Mouse (Mus musculus) myocyte (in vitro differentiated cells): ENCODE measurements around the gene Arid1b. TPM values are rescaled to one million over a fixed set of nuclear protein-coding genes. Genes with fewer than 3 reads are reported as not detected.

ENCODE experiments used
- H3K27me3 ChIP-seq: one replicate; pipeline ENCODE4 v1.6.1; 2011; ENCODE audit not compliant: control insufficient read depth, insufficient read depth, insufficient read length
- H3K36me3 ChIP-seq: one replicate; pipeline ENCODE4 v1.6.1; 2011; ENCODE audit not compliant: control insufficient read depth, insufficient read depth
- H3K4me2 ChIP-seq: one replicate; pipeline ENCODE4 v1.6.1; 2011; ENCODE audit warnings: low read depth, control low read depth
- H3K4me3 ChIP-seq: one replicate; pipeline ENCODE4 v1.5.1; 2011; ENCODE audit warnings: mild to moderate bottlenecking, control low read depth, moderate library complexity
- H3K79me2 ChIP-seq: one replicate; pipeline ENCODE4 v1.6.1; 2011; ENCODE audit not compliant: control insufficient read depth, insufficient read depth
- H3ac ChIP-seq: one replicate; pipeline ENCODE4 v1.6.1; 2011; ENCODE audit not compliant: control insufficient read depth, insufficient read length
- CEBPB ChIP-seq: IDR thresholded peaks from 2 replicates; pipeline ENCODE4 v1.6.1; 2011; ENCODE audit warnings: mild to moderate bottlenecking, moderate library complexity; ENCODE audit not compliant: poor library complexity, insufficient read depth, severe bottlenecking
- E2F4 ChIP-seq: IDR thresholded peaks from one replicate; pipeline ENCODE4 v1.6.1; 2011; ENCODE audit warnings: mild to moderate bottlenecking, control low read depth, moderate library complexity; ENCODE audit not compliant: insufficient read depth
- MAX ChIP-seq: IDR thresholded peaks from one replicate; pipeline ENCODE4 v1.6.1; 2011; ENCODE audit warnings: low read depth, mild to moderate bottlenecking, control low read depth
- MYOD1 ChIP-seq, 3 experiments: IDR thresholded peaks; one replicate each; pipeline ENCODE4 v1.6.1; 2011; ENCODE audit warnings: control low read depth in 2 of 3, low read depth in 2 of 3, mild to moderate bottlenecking in 2 of 3, moderate library complexity in 1 of 3; ENCODE audit not compliant: insufficient read length in 2 of 3, control insufficient read depth in 1 of 3
- MYOG ChIP-seq, 3 experiments: IDR thresholded peaks; one replicate each; pipeline ENCODE4 v1.6.1; 2011; ENCODE audit warnings: control low read depth in 2 of 3, low read depth in 2 of 3, mild to moderate bottlenecking in 2 of 3; ENCODE audit not compliant: insufficient read length in 2 of 3, control insufficient read depth in 1 of 3, insufficient read depth in 1 of 3
- POLR2A ChIP-seq: IDR thresholded peaks from one replicate; pipeline ENCODE4 v1.6.1; 2011; ENCODE audit warnings: low read depth, mild to moderate bottlenecking, control low read depth, moderate library complexity; ENCODE audit not compliant: insufficient read length
- POLR2AphosphoS2 ChIP-seq: IDR thresholded peaks from one replicate; pipeline ENCODE4 v1.6.1; 2011; ENCODE audit warnings: low read depth, control low read depth; ENCODE audit not compliant: insufficient read length
- REST ChIP-seq: IDR thresholded peaks from one replicate; pipeline ENCODE4 v1.6.1; 2011; ENCODE audit warnings: mild to moderate bottlenecking, control low read depth, moderate library complexity; ENCODE audit not compliant: insufficient read depth, insufficient read length
- SRF ChIP-seq: IDR thresholded peaks from one replicate; pipeline ENCODE4 v1.6.1; 2011; ENCODE audit warnings: low read depth; ENCODE audit not compliant: control insufficient read depth, insufficient read length
- TCF12 ChIP-seq: IDR thresholded peaks from one replicate; pipeline ENCODE4 v1.6.1; 2011; ENCODE audit warnings: mild to moderate bottlenecking, control low read depth; ENCODE audit not compliant: poor library complexity, insufficient read depth, severe bottlenecking
- TCF3 ChIP-seq: IDR thresholded peaks from one replicate; pipeline ENCODE4 v1.6.1; 2011; ENCODE audit warnings: low read depth, control low read depth; ENCODE audit not compliant: insufficient read length
- USF1 ChIP-seq: IDR thresholded peaks from one replicate; pipeline ENCODE4 v1.6.1; 2011; ENCODE audit warnings: low read depth, mild to moderate bottlenecking, control low read depth, moderate library complexity
- polyA plus RNA-seq: library from polyadenylated mRNA; unstranded; fragments of >200 nt; fragmentation: generic; extraction: Trizol; gene quantifications from one replicate; pipeline ENCODE4 v1.2.1, GENCODE M21; 2012; ENCODE audit warnings: missing spikeins

The Arid1b gene
- polyA plus RNA-seq, 1 experiment, result 10.9 TPM

- Histone ChIP-seq H3ac (no peak overlapping the region), H3K79me2 (peaks cover 72% of the 10 kb centered on the region), H3K4me2 (no peak overlapping the region), H3K27me3 (no peaks in the 10 kb centered on the region), H3K4me3 (no peak overlapping the region), H3K36me3 (no peaks in the 10 kb centered on the region)
- TF ChIP-seq TCF3 (no peak), SRF (no peak), REST (no peak), USF1 (no peak), POLR2A (no peak), MYOG (IDR thresholded peaks at IDR 0.05; ENCODE audit: control insufficient read depth in 1 of 3, insufficient read depth in 1 of 3, insufficient read length in 2 of 3, low read depth in 2 of 3) (no peak)
These were observed 61.3 kb downstream of the Arid1b start for GRCm38 (mm10) chr17:5055412-5055811.

GRCm38 (mm10) chr17:5056654-5057053 is 62.5 kb downstream of the Arid1b start:
- no peaks in the 10 kb centered on the region for H3K27me3 ChIP-seq
- H3K4me2 ChIP-seq, result no peak overlapping the region
- TF ChIP-seq REST, result no peak
- no peak for TF ChIP-seq MAX
- no peak for TF ChIP-seq TCF12
- TF ChIP-seq MYOG (IDR thresholded peaks at IDR 0.05; ENCODE audit: control insufficient read depth in 1 of 3, insufficient read depth in 1 of 3, insufficient read length in 2 of 3, low read depth in 2 of 3), result no peak
- TF ChIP-seq POLR2AphosphoS2, result no peak
- no peak for TF ChIP-seq CEBPB
- no peak for TF ChIP-seq POLR2A
- TF ChIP-seq E2F4, result no peak
- no peak for TF ChIP-seq TCF3
- no peak for TF ChIP-seq MYOD1 (IDR thresholded peaks at IDR 0.05; ENCODE audit: control insufficient read depth in 1 of 3, insufficient read length in 2 of 3, low read depth in 2 of 3)
- no peak for TF ChIP-seq USF1
- TF ChIP-seq SRF, result no peak
- no peak overlapping the region for H3ac ChIP-seq
- H3K4me3 ChIP-seq, result no peak overlapping the region
- H3K36me3 ChIP-seq, result no peaks in the 10 kb centered on the region
- peaks cover 73% of the 10 kb centered on the region for H3K79me2 ChIP-seq

- Histone ChIP-seq H3ac (no peak overlapping the region), H3K4me3 (no peak overlapping the region), H3K79me2 (peaks cover 77% of the 10 kb centered on the region), H3K27me3 (no peaks in the 10 kb centered on the region), H3K4me2 (no peak overlapping the region), H3K36me3 (no peaks in the 10 kb centered on the region)
- TF ChIP-seq MYOG (IDR thresholded peaks at IDR 0.05; ENCODE audit: control insufficient read depth in 1 of 3, insufficient read depth in 1 of 3, insufficient read length in 2 of 3, low read depth in 2 of 3) (no peak), POLR2AphosphoS2 (no peak), SRF (no peak), E2F4 (no peak), TCF3 (no peak), CEBPB (no peak), TCF12 (no peak), REST (no peak), USF1 (no peak), MAX (no peak)
These were observed 63.2 kb downstream of the Arid1b start for GRCm38 (mm10) chr17:5057286-5057685.

- H3K27me3 ChIP-seq, result no peaks in the 10 kb centered on the region
- peak in 1 of 3 experiments; percentile 55 for TF ChIP-seq MYOD1 (IDR thresholded peaks at IDR 0.05; ENCODE audit: control insufficient read depth in 1 of 3, insufficient read length in 2 of 3, low read depth in 2 of 3)
- peak in 1 of 3 experiments; percentile 14 for TF ChIP-seq MYOG (IDR thresholded peaks at IDR 0.05; ENCODE audit: control insufficient read depth in 1 of 3, insufficient read depth in 1 of 3, insufficient read length in 2 of 3, low read depth in 2 of 3)
- TF ChIP-seq POLR2AphosphoS2, result no peak
- H3K4me2 ChIP-seq, result peak overlapping the region; percentile 41
- no peak overlapping the region for H3K4me3 ChIP-seq
- peaks cover 81% of the 10 kb centered on the region for H3K79me2 ChIP-seq
- no peak overlapping the region for H3ac ChIP-seq
- no peaks in the 10 kb centered on the region for H3K36me3 ChIP-seq
These were observed 64.0 kb downstream of the Arid1b start for GRCm38 (mm10) chr17:5057944-5058720.

GRCm38 (mm10) chr17:5059092-5059601 is 65.0 kb downstream of the Arid1b start:
- H3K27me3 ChIP-seq, result no peaks in the 10 kb centered on the region
- no peak overlapping the region for H3ac ChIP-seq
- no peak for TF ChIP-seq USF1
- no peak for TF ChIP-seq POLR2AphosphoS2
- no peak for TF ChIP-seq TCF3
- no peak for TF ChIP-seq E2F4
- TF ChIP-seq POLR2A, result no peak
- no peak for TF ChIP-seq MYOD1 (IDR thresholded peaks at IDR 0.05; ENCODE audit: control insufficient read depth in 1 of 3, insufficient read length in 2 of 3, low read depth in 2 of 3)
- TF ChIP-seq TCF12, result no peak
- no peak for TF ChIP-seq REST
- TF ChIP-seq SRF, result no peak
- TF ChIP-seq CEBPB, result no peak
- TF ChIP-seq MYOG (IDR thresholded peaks at IDR 0.05; ENCODE audit: control insufficient read depth in 1 of 3, insufficient read depth in 1 of 3, insufficient read length in 2 of 3, low read depth in 2 of 3), result no peak
- no peak for TF ChIP-seq MAX
- no peak overlapping the region for H3K4me2 ChIP-seq
- H3K36me3 ChIP-seq, result no peaks in the 10 kb centered on the region
- no peak overlapping the region for H3K4me3 ChIP-seq
- H3K79me2 ChIP-seq, result peaks cover 90% of the 10 kb centered on the region
